Mouse (Mus musculus) kidney, postnatal 14 days (tissue): ENCODE results near the gene Ano6.
A peak's percentile ranks its signal among the peaks of the same experiment; 100 is the strongest.

Experiments
- DNase-seq: peaks from one replicate; pipeline ENCODE4 v3.0.0; 2022; ENCODE audit warnings: mixed read lengths

Gene Ano6

GRCm38 (mm10) chr15:95798266-95798665 is 7.6 kb downstream of the Ano6 start:
- DNase-seq = no peak

DNA sequence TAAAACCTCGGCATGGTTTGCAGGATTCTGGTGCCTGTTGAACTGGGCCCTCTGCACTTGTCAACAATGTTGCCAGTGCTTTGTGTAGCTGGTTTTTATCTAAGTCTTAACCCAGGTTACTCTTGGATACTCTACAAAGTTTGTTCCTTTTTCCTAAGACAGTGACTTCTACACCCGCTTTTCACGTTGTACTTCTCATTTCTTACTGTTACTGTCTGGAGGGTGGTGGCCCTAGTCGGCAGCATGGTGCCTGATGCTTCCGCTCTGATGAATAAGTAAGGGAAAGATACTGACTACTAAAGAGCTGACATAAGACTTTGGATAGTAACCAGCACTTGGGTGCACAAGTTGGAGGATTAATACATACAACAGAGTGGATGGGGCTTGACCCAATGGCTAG is 9.0 kb downstream of the Ano6 start:
- no peak for DNase-seq

DNA sequence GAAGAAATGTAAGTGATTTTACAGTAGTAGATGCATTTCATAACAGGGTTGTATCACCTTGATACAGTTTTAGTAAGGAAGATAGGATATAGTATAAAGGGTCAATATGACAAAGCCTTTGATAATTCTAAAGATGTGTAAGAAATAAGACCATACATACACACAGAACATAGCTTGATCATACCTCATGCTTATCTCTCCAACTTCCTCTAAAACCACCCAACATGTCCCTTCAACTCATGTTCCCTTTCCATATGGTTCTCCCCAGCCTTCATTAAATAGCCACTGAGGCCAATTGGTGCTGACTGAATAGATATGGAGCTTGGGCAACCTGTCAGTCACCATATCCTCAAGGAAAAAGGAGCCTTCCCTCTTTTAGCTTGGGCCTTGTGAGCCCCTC is 9.4 kb downstream of the Ano6 start:
- no peak for DNase-seq

DNA sequence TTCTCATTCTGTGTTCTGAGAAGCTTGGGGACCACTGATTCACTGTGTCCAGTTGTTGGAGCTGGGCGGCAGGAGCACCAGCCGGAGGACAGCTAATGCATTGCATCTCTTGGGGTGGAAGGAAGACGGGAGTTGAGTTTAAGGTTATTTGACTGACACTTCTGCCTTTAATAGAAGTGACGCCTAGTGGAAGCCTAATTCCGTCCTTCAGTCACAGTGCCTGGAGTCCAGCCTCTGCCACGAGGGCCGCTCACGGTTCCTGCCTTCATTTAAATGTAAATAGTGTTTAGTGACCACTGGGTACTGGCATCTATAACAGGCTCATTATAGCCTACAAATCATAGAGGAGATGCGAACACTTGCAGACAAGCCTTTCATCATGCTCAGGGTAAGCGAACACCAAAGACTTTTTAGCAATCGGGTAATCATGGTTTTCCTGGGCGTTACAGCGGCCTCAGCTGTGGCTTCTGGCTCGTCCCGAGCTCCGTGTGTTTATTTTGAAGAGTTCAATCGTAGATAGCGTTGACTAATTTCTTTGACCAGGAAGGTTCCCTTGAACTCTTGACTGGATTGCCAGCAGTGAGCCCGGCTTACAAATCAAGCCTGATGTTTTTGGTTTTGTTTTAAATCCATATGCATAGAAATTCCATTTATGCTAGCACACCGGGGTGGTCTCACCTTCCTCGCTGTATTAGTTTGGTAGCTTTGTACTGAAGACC is 10.8 kb downstream of the Ano6 start:
- DNase-seq = no peak

DNA sequence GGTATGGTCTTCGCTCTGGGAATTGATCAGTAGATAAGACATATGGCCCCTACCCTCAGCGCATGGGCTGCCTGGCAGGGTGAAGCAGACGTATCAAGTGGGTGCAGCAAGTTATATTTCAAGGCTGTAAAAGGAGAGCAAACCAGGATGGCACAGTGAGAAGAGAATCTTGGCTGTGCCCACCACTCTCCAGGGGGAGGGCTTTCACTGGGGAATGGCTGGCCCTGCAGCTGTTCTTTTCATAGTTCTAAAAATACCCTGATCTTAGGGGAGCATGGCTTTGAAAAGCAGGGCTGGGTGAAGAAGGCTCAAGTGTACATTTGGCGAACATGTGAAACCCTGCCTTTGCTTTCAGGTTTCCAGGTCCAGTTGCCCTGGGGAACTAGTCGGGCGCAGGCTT is 11.5 kb downstream of the Ano6 start:
- no peak for DNase-seq

DNA sequence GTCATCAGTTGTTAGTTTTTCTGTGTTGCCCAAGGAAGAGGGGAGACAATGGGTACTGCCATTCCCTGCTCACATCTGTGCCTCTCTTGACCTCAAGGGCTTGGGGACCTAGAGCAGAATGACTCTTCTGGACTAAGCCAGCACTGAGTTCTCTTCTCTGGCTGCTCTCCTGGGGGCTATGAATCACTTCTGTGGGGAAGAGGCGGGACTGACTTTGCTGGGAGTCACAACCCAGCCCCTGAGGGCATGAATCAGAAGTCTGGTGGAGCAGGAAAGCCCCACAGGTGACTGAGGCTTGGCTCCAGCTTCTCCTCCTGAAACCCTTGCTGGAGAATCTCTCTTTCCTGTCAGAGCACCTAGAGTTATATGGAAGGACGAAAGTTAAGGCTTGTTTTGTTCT is 12.1 kb downstream of the Ano6 start:
- DNase-seq = peak; percentile 47

- DNase-seq = no peak
Measured at GRCm38 (mm10) chr15:95803484-95803883, 12.8 kb downstream of the Ano6 start.

DNA sequence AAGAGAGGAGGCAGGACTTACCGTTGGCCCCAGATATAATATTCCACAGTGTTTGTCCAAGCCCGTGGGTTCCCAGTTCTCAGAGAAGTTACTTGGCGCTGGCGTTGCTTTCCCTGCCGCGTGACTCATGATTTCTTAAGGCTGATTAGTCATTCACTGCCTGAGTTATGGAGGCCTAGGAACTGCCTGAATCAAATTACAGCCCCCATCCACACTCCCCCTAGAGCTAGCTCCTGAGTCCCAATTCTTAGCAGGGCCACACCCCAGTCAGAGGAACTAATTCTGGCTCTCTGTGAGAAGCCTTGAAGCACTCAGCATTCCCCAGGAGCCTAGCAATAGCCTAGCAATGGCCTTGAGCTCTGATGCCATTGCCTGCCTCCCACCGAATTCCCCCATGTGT is 13.6 kb downstream of the Ano6 start:
- DNase-seq = peak; percentile 70

DNA sequence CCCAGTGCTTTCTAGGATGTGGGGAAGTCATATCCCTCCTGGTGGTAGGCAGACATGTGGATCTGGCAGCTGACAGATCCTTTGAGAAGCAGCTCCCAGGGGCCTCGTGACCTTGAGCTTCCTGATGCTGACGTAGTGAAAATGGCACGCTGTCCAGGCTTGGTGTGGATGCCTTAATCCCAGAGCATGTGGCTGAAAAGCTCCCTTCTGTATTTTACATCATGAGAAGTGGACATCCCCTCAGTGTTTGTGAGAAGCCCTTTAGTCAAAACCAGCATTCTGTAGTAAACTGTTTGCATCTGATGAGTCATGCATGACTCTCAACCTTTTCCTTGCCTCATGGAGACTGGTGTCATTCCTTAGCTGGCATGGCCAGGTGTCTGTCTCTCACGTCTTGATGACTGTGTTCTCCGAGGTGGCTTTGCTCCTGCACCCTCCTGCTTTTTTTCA is 14.4 kb downstream of the Ano6 start:
- DNase-seq = peak; percentile 45

GRCm38 (mm10) chr15:95807908-95808307 is 17.3 kb downstream of the Ano6 start:
- no peak for DNase-seq

DNA sequence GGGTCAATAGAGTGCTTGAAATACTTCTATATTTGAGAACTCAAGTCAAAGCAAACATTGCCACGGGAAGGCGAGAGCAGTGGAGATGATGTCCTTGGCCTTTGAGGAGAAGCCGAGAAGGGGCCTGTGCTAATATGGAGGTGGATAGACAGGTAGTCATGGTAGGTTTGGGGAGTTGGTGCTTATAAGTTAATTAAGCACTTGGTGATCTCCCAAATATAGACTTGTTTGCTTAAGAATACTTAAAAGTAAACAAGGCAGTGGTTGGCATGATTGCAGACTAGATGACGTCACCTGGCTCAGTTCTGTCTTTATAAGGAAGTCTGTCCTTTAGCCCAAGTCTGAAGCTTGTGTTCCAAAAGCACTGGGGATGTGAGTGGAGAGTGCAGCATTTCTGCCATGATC is 19.7 kb downstream of the Ano6 start:
- no peak for DNase-seq

- DNase-seq = no peak
Measured at GRCm38 (mm10) chr15:95812821-95813571, 22.4 kb downstream of the Ano6 start.

DNA sequence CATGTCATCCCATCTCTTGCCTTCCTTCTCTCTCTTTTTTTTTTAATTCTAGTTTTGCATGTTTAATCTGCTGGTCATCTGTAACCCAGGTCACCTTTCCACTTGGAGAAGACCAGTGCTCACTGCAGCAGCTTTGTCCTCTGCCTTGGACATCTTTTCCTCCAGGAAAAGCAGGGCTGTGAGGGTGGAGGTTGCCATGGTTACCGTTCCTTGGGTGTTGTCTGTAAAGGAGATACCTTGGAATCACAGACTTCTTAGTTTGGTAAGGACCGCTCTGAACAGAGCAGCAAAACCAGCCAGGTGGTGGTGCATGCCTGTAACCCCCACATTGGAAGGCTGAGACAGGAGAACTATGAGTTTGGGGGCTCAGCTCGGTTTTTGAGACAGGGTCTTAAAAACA is 26.9 kb downstream of the Ano6 start:
- DNase-seq = no peak

DNA sequence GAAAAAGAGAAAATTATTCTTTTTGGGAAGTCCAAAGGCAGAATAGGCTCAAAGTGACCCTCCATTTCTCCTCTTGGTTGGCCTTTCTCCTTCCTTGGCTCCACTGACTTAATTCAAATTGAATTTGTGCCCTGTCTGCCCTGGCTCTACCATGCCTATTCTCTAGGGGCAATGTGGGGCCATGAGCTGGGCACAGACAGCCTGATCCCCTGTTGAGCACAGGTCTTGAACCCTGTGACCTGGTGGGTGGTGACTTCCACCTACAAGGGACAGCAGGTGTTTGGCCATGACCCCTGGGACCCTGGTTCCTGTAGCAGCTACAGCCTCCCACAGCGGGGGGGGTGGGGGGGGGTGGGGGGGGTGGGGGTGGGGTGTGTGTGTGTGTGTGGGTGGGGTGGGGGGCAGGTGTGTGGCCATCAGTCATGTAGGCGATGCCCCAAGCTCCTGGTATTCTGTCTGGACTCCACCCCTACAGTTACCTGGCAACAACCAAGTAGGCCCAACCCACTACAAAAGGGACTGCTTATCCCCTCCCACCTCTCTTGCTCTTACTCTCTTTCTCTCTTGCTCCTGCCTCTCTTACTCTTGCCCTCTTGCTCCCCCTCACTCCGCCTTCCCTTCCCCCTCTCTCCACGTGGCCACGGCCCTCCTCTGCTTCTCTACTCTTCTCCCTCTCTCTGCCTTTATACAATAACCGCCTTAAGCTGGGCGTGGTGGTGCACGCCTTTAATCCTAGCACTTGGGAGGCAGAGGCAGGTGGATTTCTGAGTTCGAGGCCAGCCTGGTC is 28.8 kb downstream of the Ano6 start:
- DNase-seq = no peak

GRCm38 (mm10) chr15:95820142-95820541 is 29.5 kb downstream of the Ano6 start:
- no peak for DNase-seq

GRCm38 (mm10) chr15:95820678-95821077 is 30.0 kb downstream of the Ano6 start:
- no peak for DNase-seq

DNA sequence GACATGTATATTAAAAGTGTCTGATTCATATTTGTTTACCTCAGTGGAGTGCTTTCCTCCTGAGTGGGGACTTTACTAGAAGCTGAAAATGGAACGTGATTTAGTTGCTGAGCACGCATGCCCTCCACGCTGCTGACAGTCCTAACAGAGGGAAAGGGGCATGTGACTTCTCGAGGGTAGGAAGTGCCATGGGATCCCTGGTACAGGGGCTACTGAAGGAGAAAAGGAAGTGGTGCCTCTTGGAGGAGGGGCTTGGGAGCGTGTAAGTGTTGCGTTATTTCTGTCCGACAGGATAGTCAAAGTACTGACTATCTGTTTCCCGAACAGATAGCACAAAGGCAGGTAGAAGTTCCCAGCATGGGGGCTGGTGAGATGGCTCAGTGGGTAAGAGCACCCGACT is 31.5 kb downstream of the Ano6 start:
- no peak for DNase-seq

- DNase-seq = no peak
Measured at GRCm38 (mm10) chr15:95823383-95824306, 33.0 kb downstream of the Ano6 start.

GRCm38 (mm10) chr15:95826516-95826915 is 35.9 kb downstream of the Ano6 start:
- DNase-seq = no peak

DNA sequence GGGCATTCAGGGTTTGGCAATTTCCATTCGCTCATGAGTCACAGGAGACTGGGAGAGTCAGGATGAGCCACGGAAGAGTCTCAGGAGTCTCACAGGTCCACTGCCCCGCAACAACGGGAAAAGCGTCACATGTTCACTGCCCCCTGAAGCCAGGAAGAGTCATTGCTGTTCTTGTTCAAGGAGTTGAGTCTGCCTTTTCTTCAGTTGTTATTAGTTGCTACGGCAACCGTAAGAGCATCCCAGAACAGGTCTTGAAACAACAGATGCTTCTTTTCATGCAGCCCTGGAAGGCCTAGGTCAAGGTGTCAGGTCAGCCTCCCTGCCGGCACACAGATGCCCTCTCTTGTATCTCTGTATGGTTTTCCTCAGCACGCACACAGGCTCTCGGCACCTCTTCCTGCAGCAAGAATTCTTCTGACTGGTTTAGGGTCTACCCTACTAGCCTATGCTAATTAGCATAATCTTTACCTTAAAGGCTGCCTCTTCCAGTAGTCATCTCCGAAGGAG is 36.9 kb downstream of the Ano6 start:
- DNase-seq = no peak

- DNase-seq = peak; percentile 76
Measured at GRCm38 (mm10) chr15:95828018-95828646, 37.5 kb downstream of the Ano6 start.
